Mouse (Mus musculus): Measurements from ENCODE around the gene Phf20.

DNA sequence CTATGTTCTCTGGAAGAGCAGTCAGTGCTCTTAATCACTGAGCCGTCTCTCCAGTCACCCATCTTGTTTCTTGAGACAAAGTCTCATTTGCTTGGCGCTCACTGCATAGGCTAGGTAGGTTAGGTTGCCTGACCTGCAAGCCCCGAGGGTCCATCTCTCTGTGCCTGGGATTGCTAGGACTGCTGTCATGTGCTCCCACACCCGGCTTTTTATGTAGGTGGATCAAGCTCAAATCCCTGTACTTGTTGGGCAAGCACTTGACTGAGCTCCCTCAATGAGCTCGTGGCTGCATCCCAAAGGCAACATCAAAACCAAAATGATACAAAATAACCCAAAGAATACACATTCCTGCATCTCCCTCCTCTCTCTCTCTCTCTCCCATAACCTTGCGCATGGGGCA lies 125.3 kb downstream of the Phf20 start:
- TF ChIP-seq CTCF (IDR thresholded peaks at IDR 0.05; ENCODE audit: low read depth) = no peak
- TF ChIP-seq EP300 (IDR thresholded peaks at IDR 0.05; ENCODE audit: low read depth) = no peak

Measured in liver, embryonic 14.5 days (tissue).